Mouse (Mus musculus): Measurements from ENCODE around the gene Flot1. TPM values are rescaled to one million over a fixed set of nuclear protein-coding genes. Genes with fewer than 3 reads are reported as not detected.

The Flot1 gene
- polyA plus RNA-seq (2017; shearing (Covaris generic)) = 55.9 TPM

DNA sequence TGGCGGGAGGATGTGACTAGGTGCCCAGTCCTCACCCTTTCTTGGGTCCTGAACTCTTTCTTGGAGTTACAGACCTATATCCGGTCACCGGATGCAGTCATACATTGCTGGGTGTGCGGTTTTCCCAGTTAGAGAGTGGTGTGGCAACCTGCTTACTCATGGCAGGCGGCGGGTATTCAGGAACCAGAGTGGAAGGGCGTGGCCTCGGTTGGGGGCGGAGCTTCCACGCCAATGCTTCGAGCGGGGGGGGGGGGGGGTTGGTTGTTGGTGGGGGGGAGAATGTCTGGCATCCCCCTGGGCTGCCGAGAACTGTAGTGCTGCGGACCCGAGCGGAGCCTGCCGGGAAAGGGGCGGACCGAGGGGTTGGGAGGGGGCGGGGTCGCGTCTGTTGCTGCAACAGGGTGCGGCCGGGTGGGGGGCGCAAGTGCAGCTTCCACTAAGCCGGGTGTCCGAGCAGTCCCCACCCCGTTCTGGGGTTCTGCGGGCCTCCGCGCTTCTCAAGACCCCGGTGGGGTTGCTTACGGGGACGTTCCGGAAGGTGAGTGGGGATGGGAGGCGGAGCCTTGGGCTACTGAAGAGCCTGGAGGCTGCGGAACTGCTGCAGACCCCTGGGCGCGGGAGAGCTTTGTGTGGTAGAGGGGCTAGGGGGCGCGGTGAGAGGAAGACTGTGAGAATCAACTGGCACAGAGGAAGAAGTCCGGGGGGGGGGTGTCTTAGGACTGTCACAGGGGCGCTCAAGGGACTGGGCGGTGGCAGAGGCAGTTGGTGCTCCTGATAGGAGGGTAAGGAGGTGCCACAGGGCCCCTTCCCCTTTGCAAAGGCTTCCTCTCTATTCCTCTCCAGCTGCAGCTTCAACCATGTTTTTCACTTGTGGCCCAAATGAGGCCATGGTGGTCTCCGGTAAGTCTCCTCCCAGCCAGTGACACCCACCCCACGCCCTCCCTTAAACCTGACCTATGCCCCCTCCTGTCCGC is at the start of gene Flot1:
TSS of gene Flot1 (plus strand) at position 267 of the 974 bp plus-strand sequence.

DNA sequence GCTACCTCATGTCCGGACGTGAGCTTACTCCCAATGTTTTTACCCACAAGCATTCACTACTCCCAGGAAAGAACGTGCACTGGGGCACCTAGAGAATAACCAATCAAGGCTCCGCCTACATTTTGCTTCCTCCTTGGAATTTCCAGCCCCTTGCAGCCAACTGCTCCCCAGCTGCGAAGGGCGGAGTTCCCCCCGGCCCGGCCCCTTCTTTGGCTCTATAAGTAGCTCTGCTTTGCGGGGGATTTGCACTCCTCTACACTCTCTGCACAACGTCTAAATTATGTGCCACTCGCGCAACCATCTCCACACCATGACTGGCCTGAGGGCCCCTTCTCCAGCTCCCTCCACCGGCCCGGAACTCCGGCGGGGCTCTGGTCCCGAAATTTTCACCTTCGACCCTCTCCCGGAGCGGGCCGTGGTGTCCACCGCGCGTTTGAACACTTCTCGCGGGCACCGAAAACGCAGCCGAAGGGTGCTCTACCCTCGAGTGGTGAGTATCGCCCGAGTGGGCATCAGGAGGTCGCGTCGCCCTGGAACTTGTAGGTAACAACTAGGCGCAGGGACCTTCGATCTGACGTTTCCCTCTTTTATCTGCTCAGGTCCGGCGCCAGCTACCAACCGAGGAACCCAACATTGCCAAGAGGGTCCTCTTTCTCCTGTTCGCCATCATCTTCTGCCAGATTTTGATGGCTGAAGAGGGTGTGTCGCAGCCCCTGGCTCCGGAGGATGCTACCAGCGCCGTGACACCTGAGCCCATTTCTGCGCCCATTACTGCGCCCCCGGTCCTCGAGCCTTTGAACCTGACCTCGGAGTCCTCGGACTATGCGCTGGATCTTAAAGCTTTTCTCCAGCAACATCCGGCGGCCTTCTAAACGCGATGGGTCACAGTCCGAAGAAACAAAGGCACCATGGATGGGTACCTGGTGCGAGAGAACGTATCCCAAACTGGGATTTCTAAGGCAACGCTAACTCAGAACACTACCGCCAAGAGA is 1.3 kb upstream of the Flot1 start, which contains the start of gene Ier3:
TSS of gene Ier3 (plus strand) at position 246 of the 992 bp plus-strand sequence.

DNA sequence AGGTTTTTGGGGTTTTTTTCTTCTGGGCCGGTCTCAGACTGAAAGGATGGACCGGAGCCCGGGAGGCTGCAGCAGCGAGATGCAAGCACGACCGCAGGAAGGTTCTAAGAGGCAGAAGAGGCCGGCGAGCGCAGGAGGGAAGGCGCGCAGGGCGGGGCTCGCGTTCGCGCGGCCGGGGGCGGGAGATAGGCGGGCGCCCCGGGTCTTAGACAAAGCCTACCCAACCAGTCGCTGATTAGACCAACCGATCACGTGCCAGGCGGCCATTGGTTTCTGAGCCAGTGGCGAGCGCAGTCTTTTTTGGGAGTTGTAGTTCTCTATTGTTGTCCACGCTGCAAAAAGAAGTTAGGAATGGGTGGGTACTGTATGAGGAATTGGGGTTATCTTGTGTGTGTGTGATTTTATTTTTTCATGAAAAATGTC is 15.1 kb downstream of the Flot1 start, which contains the start of gene Tubb5:
TSS of gene Tubb5 (minus strand) at position 185 of the 423 bp plus-strand sequence.

DNA sequence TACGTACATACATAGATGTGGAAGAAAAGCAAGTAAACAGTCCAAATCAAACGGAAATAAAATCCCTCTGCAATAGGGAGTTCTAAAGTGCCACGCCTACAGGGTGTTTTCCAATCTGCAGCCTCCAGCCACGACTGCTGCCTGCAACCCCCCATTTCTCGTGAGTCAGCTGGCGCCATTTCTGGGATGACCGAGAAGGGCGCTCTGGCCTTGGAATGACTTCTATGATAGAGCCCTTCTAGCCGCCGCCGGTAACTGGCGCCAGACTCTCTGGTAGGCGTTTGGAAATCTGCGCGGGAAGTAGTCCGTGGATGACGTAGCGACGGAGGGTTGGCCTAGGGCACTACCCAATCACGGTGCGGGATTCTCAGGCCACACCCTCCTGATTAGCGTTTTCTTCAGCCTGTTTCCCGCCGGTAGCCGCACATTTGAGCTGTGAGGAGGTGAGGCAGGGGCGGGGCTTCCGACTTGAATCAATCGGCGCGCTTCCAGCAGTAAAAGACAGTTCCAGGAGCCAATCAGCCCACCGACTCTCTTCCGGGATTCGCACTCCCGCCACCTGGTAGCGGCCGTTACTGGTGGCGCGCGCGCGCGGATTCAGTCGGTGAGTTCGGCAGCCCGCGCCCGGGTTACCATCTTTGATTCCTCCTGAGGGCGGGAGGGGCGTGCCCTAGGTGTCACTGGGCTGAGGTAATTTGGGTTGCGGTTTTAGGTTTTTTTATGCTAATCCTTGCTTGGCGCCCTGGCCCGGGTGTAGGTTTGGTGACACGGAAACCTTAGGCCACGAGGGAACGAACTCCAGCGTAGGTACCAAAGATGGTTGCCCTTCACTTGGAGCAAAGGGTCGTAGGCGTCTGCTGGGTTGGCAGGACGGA is 18.3 kb downstream of the Flot1 start, which contains the start of gene Mdc1:
TSS of gene Mdc1 (plus strand) at position 440 of the 875 bp plus-strand sequence.

DNA sequence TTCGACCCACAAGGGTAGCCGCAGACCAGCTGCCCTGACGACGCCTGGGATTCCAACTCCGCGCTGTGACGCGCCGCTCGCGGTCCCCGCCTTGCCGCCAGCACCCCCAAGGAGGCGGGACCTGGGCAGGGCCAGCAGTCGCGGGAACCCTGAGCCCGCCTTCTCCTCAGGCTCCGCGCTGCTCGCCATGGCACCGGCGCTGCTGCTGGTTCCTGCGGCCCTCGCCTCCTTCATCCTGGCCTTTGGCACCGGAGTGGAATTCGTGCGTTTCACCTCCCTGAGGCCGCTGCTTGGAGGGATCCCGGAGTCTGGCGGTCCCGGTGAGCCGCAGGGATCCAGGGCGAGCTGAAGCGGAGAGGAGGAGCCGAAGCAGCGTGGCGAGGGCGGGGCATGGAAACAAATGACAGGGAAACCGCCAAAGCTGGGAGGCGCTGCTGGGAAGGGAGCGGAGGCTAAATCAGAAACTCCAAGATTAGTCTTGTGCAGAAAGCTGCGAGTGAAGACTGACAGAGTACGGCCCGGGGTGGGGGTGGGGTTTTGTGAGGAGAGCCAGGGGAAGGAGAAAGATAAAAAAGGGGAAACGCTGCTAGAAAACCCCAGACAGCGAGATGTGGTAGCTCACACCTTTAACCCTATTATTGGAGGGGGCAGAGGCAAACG is 38.3 kb downstream of the Flot1 start, which contains the start of gene Nrm:
TSS of gene Nrm (plus strand) at position 121 of the 660 bp plus-strand sequence.

DNA sequence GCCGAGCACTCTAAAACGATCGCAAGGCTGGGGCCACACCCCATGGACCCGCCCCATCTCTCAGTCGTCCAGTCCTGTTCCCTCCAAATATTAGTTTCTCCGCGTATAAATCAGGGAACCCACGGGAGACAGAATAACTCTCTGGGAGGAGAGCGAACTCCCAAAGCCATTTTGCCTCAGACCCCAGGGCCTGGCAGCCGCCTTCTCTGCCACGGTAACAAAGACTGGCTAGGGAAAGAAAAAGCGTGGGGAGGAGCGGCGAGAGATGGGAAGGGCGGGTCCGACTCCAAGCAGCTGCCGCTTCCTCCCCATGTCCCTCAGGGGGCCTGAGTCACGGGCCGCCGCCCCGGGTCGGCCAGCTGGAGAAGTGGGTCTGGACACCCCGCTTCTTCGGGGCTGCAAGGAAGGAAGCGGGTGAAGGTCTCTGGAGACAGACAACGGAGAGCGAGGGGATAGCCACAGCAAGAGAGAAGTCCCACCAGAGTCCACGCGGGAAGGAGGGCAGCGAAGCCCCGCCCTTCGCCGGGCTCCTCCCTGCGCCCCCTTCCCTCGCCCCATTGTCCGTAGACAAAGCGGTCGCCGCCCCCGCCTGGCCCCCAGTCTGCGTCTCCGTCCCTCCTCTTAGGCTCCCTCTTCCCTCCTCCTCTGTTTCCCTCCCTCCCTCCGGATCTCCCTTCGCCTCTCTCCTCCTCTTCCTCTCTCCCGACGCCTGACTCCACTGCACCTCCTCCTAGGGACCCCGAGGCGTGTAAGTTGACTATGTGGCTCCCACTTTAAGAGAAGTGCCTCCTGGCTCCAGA is 42.7 kb downstream of the Flot1 start, which contains the start of gene Ppp1r18:
TSS of gene Ppp1r18 (plus strand) at position 113 of the 800 bp plus-strand sequence.

DNA sequence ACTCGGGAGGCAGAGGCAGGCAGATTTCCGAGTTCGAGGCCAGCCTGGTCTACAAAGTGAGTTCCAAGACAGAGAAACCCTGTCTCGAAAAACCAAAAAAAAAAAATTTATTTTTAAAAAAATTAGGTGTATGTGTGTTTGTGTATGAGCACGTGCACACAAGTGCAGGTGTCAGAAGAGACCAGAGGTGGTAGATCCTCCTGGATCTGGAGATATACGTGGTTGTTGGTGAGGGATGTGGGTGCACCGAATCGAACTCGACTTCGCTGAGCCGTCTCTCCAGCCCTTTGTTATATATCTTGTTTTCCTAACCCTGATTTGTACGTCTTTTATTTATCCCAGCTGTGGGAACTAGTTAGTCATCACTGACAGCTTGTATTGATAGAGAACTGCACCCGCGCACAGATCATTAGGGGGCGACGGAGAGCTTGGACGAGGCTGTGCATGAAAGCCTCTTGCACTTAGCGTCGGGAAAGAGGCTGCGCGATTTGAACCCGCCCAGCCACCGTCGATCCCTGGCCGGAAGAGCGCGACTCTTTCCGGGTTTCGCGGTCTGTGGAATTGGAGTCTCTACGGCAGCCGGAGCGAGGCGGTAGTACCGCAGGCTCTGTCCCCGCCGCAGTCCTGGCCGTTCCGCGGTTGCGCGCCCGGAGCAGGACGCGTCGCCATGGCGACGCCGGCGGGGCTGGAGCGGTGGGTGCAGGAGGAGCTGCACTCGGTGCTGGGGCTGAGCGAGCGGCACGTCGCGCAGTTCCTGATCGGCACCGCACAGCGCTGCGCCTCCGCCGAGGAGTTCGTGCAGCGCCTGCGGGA is 56.4 kb downstream of the Flot1 start, which contains the start of gene Dhx16:
TSS of gene Dhx16 (plus strand) at position 575 of the 813 bp plus-strand sequence.

Other genes starting within 250 kb of the Flot1 start
- not detected for gene Sfta2, start 221.7 kb upstream of the Flot1 start, polyA plus RNA-seq (2017; shearing (Covaris generic))
- not detected for gene Gm9573, start 196.6 kb upstream of the Flot1 start, polyA plus RNA-seq (2017; shearing (Covaris generic))
- gene Mucl3, start 179.5 kb upstream of the Flot1 start, polyA plus RNA-seq (2017; shearing (Covaris generic)) = 0.15 TPM
- 33.5 TPM for gene Vars2, start 155.6 kb upstream of the Flot1 start, polyA plus RNA-seq (2017; shearing (Covaris generic))
- 27.5 TPM for gene Gtf2h4, start 149.5 kb upstream of the Flot1 start, polyA plus RNA-seq (2017; shearing (Covaris generic))
- 8.4 TPM for gene Ddr1, start 118.6 kb upstream of the Flot1 start, polyA plus RNA-seq (2017; shearing (Covaris generic))
- gene Ier3, start 1.5 kb upstream of the Flot1 start, polyA plus RNA-seq (2017; shearing (Covaris generic)) = 2.0 TPM
- 127 TPM for gene Tubb5, start 15.1 kb downstream of the Flot1 start, polyA plus RNA-seq (2017; shearing (Covaris generic))
- gene Mdc1, start 18.3 kb downstream of the Flot1 start, polyA plus RNA-seq (2017; shearing (Covaris generic)) = 23.5 TPM
- gene Nrm, start 38.1 kb downstream of the Flot1 start, polyA plus RNA-seq (2017; shearing (Covaris generic)) = 29.0 TPM
- gene Ppp1r18, start 42.4 kb downstream of the Flot1 start, polyA plus RNA-seq (2017; shearing (Covaris generic)) = 605 TPM
- gene Dhx16, start 56.6 kb downstream of the Flot1 start, polyA plus RNA-seq (2017; shearing (Covaris generic)) = 23.5 TPM
- gene 2310061I04Rik, start 74.2 kb downstream of the Flot1 start, polyA plus RNA-seq (2017; shearing (Covaris generic)) = 40.7 TPM
- gene Atat1, start 86.8 kb downstream of the Flot1 start, polyA plus RNA-seq (2017; shearing (Covaris generic)) = 22.1 TPM
- 85.8 TPM for gene Mrps18b, start 93.2 kb downstream of the Flot1 start, polyA plus RNA-seq (2017; shearing (Covaris generic))
- 59.3 TPM for gene Ppp1r10, start 93.2 kb downstream of the Flot1 start, polyA plus RNA-seq (2017; shearing (Covaris generic))
- gene Abcf1, start 146.5 kb downstream of the Flot1 start, polyA plus RNA-seq (2017; shearing (Covaris generic)) = 174 TPM
- 20.4 TPM for gene Gnl1, start 156.6 kb downstream of the Flot1 start, polyA plus RNA-seq (2017; shearing (Covaris generic))
- gene Prr3, start 157.0 kb downstream of the Flot1 start, polyA plus RNA-seq (2017; shearing (Covaris generic)) = 23.3 TPM
- gene H2-T24, start 197.3 kb downstream of the Flot1 start, polyA plus RNA-seq (2017; shearing (Covaris generic)) = 19.4 TPM
- gene H2-T23, start 209.6 kb downstream of the Flot1 start, polyA plus RNA-seq (2017; shearing (Covaris generic)) = 776 TPM
- gene H2-T22, start 219.5 kb downstream of the Flot1 start, polyA plus RNA-seq (2017; shearing (Covaris generic)) = 250 TPM
- 0.24 TPM for gene Gm6034, start 219.7 kb downstream of the Flot1 start, polyA plus RNA-seq (2017; shearing (Covaris generic))
- 0.30 TPM for gene Gm11127, start 235.1 kb downstream of the Flot1 start, polyA plus RNA-seq (2017; shearing (Covaris generic))